Mouse (Mus musculus): ENCODE measurements at regions not wholly inside any gene's neighbourhood (a gene's known extent, or its start where the extent isn't known, plus 50 kb on each side); places are given as distances from the start of the nearest gene placed in this dataset.
"Not testable (repeated sequence)": the region's sequence is repeated elsewhere in the genome, so short reads cannot be mapped to it uniquely, and the experiment has no call there.

GRCm38 (mm10) chr14:17539322-17539721, 120.7 kb upstream of the Thrb start:
- in situ Hi-C loops (cut with MseI, MboI), result no loop called here

GRCm38 (mm10) chr14:17556458-17556857, 103.6 kb upstream of the Thrb start:
- in situ Hi-C loops (cut with MseI, MboI), result no loop called here

GRCm38 (mm10) chr14:17560001-17560400, 100.1 kb upstream of the Thrb start:
- in situ Hi-C loops (cut with MseI, MboI), result not testable (repeated sequence)

GRCm38 (mm10) chr14:17567927-17568326, 92.1 kb upstream of the Thrb start:
- in situ Hi-C loops (cut with MseI, MboI), result no loop called here

- in situ Hi-C loops (cut with MseI, MboI), result no loop called here
Observed at GRCm38 (mm10) chr14:17569087-17569636, 90.9 kb upstream of the Thrb start.

GRCm38 (mm10) chr14:17578776-17579175, 81.3 kb upstream of the Thrb start:
- in situ Hi-C loops (cut with MseI, MboI), result no loop called here

- in situ Hi-C loops (cut with MseI, MboI), result no loop called here
Observed at GRCm38 (mm10) chr14:17589595-17589994, 70.5 kb upstream of the Thrb start.

GRCm38 (mm10) chr14:17599553-17599952, 60.5 kb upstream of the Thrb start:
- in situ Hi-C loops (cut with MseI, MboI), result no loop called here

- in situ Hi-C loops (cut with MseI, MboI), result no loop called here
Observed at GRCm38 (mm10) chr14:17602357-17602756, 57.7 kb upstream of the Thrb start.

- in situ Hi-C loops (cut with MseI, MboI), result no loop called here
Observed at GRCm38 (mm10) chr14:17606018-17606417, 54.0 kb upstream of the Thrb start.

- in situ Hi-C loops (cut with MseI, MboI), result no loop called here
Observed at GRCm38 (mm10) chr14:17607186-17607585, 52.9 kb upstream of the Thrb start.
